Mouse (Mus musculus): ENCODE data around the gene Plekhm2. TPM values are rescaled to one million over a fixed set of nuclear protein-coding genes. Genes with fewer than 3 reads are reported as not detected.

Gene Plekhm2
- polyA plus RNA-seq, 1 experiment from 2014 or later: 6.1 TPM

DNA sequence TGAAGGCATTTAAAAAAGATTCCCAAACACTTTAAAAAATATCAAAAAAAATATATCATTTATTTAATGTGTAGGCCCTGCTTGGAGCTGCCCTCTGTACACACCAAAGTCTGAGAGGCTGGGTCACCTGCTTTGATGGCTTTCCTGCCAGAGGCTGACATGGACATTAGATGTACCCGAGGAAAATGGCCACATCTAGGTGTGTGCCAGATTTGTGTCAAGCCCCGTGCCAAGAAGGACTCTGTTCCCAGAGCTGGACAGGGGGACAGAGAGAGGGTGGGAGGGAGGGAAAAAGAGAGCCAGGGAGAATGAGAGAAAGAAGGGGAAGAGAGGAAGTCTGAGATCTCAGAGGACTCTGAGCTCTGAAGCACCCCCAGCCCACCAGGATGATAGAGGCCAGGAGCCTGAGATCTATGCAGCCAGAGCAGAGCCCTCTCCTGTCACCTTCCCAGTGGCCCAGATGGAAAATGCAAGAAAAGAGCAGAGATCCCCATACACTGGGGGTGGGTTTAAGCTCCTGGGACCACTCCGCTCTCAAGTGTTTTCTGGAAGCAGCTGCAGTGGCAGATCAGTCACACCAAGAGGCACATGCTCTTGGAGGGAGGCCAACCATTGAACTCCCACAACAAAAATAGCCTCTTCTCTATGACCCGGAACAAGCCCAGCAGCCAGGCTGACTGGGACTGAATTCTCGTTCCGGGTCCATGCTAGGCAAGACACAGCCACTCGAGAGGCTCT, 21.4 kb downstream of the Plekhm2 start:
- Histone ChIP-seq H3K27ac (replicated peaks) (no peak overlapping the region), H3K36me3 (peaks cover 37% of the 10 kb centered on the region)
- WGBS: 78% methylated on average over 7 of the region's 7 CpGs

DNA sequence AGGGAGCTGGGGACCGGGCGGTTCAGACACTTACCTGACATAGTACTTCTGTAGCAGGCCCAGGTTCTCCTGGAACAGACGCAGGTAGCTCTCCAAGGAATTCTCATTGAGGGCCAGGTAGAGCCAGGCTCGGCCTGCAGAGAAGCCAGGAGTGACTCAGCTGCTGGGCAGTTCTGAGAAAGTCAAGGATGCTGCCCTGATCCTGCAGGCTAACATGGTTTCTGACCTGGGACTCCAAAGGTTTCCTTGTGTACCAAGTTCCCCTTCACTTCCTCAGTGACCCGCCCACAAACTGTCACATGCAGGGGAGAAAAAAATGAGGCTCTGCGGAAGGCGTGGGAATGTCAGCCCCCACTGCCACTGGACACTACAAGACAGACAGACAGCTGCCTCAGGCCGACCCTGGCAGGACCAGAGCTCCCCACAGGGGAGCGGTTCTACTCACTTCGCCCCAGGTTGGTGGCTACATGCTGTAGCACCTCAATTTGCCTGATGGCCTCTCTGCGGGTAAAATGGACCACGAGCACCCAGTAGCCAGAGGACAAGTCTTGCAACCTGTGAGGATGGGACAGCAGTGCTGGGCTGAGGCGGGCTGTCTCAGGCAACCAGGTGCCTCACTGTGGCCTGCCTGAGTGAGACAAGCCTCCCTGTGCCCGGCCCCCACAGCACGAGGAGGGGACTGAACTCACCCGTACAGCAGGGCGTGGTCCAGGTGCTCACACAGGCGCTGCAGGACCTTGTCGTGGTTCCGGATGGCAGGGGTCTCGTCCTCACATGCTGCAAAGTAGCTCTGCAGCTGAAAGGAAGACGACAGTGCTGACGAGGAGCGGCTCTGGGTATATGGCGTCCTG, 22.5 kb downstream of the Plekhm2 start:
- Histone ChIP-seq H3K4me3 (no peak overlapping the region), H3K27ac (replicated peaks) (no peak overlapping the region), H3K27me3 (no peaks in the 10 kb centered on the region), H3K36me3 (peaks cover 46% of the 10 kb centered on the region), H3K4me2 (replicated peaks) (no peak overlapping the region), H3K4me1 (peaks cover 5% of the 10 kb centered on the region; the same call in 1 of the 2 replicates), H3K9me3 (no peaks in the 10 kb centered on the region), H3K9ac (replicated peaks) (no peak overlapping the region)
- WGBS: 88% methylated on average over 25 of the region's 25 CpGs
- ATAC-seq (ENCODE audit: low FRiP score, low read depth): no peak

More for the DNA sequence above, 21.4 kb downstream of the Plekhm2 start:
- no peak for ATAC-seq (ENCODE audit: low FRiP score, low read depth)
- Histone ChIP-seq H3K4me3 (no peak overlapping the region), H3K9ac (replicated peaks) (no peak overlapping the region), H3K27me3 (no peaks in the 10 kb centered on the region), H3K9me3 (no peaks in the 10 kb centered on the region), H3K4me2 (replicated peaks) (no peak overlapping the region), H3K4me1 (peaks cover 5% of the 10 kb centered on the region; the same call in 1 of the 2 replicates)

DNA sequence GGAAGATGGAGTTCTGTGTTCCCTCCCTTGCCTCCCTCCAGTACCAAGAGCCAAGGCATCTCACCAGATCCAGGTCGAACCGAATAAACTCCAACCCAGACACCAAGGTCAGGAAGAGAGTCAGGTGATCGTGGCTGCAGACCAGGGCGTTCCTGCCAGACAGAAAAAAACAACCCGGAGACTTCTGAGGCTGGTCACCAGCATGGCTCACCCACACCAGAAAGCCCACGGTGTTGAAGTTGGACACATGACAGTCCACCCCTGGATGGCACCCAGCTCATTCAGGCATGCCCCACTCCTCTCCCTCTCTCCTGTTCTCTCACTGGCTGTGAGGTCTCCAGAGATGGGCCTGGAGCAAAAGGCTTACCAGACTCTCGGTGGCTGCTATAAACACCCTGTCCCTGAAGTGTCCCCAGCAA, 23.3 kb downstream of the Plekhm2 start:
- H3K9ac ChIP-seq (replicated peaks): no peak overlapping the region
- H3K4me3 ChIP-seq: no peak overlapping the region
- H3K27me3 ChIP-seq: no peaks in the 10 kb centered on the region
- ATAC-seq (ENCODE audit: low FRiP score, low read depth): no peak
- H3K4me1 ChIP-seq: peaks cover 5% of the 10 kb centered on the region; the same call in 1 of the 2 replicates
- H3K36me3 ChIP-seq: peaks cover 55% of the 10 kb centered on the region
- 93% methylated on average over 7 of the region's 7 CpGs for WGBS
- no peak overlapping the region for H3K27ac ChIP-seq (replicated peaks)
- H3K4me2 ChIP-seq (replicated peaks): no peak overlapping the region
- no peaks in the 10 kb centered on the region for H3K9me3 ChIP-seq

DNA sequence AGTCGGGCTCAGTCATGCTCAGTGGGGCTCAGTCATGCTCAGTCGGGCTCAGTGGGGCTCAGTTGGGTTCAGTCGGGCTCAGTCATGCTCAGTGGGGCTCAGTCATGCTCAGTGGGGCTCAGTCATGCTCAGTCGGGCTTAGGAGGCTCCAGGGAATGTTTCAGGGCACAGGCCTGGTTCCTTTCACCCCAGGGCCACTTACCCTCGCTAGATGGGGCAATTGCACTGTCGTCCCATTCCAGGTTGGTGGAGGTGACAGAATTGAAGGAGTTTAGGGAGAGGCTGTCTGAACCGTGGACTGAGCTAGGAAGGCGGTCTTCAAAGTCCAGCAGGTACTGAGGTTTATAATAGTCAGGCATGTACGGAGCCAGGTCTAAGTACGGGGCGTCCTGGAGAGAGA, 25.2 kb downstream of the Plekhm2 start:
- Histone ChIP-seq H3K4me1 (peaks cover 5% of the 10 kb centered on the region; the same call in 1 of the 2 replicates), H3K27ac (replicated peaks) (no peak overlapping the region), H3K9me3 (no peaks in the 10 kb centered on the region), H3K4me2 (replicated peaks) (no peak overlapping the region), H3K36me3 (peaks cover 64% of the 10 kb centered on the region), H3K4me3 (no peak overlapping the region), H3K27me3 (no peaks in the 10 kb centered on the region), H3K9ac (replicated peaks) (no peak overlapping the region)
- WGBS: 57% methylated on average over 11 of the region's 11 CpGs
- no peak for ATAC-seq (ENCODE audit: low FRiP score, low read depth)

DNA sequence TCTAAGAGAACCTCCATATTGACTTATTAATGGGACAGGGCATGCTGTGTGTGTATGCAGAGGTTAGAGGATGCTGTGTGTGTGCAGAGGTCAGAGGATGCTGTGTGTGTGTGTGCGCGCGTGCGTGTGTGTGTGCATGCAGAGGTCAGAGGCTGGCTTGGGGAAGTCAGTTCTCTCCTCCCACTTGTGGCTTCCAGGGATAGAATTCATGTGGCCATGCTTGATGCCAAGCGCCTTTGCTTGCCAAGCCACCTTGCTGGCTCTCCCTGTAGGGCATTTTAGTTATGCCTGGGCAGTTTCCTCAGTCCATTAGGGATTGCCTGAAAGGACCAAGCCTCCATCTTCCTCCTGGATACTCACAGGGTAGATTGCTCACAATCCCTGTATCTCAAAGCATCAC, 28.0 kb downstream of the Plekhm2 start:
- Histone ChIP-seq H3K36me3 (peaks cover 80% of the 10 kb centered on the region), H3K9me3 (no peaks in the 10 kb centered on the region), H3K27me3 (no peaks in the 10 kb centered on the region), H3K4me3 (no peak overlapping the region), H3K27ac (replicated peaks) (no peak overlapping the region), H3K9ac (replicated peaks) (no peak overlapping the region), H3K4me1 (no peaks in the 10 kb centered on the region), H3K4me2 (replicated peaks) (no peak overlapping the region)
- 93% methylated on average over 5 of the region's 5 CpGs for WGBS
- ATAC-seq (ENCODE audit: low FRiP score, low read depth): no peak

GRCm38 (mm10) chr4:141635991-141636390, 28.7 kb downstream of the Plekhm2 start:
- H3K27me3 ChIP-seq: no peaks in the 10 kb centered on the region
- WGBS: 86% methylated on average over 9 of the region's 9 CpGs
- no peak for ATAC-seq (ENCODE audit: low FRiP score, low read depth)
- no peak overlapping the region for H3K9ac ChIP-seq (replicated peaks)
- no peaks in the 10 kb centered on the region for H3K4me1 ChIP-seq
- peaks cover 80% of the 10 kb centered on the region for H3K36me3 ChIP-seq
- no peak overlapping the region for H3K4me2 ChIP-seq (replicated peaks)
- no peak overlapping the region for H3K4me3 ChIP-seq
- H3K9me3 ChIP-seq: no peaks in the 10 kb centered on the region
- H3K27ac ChIP-seq (replicated peaks): no peak overlapping the region

- Histone ChIP-seq H3K9ac (replicated peaks) (no peak overlapping the region), H3K27me3 (no peaks in the 10 kb centered on the region), H3K4me2 (replicated peaks) (no peak overlapping the region), H3K27ac (replicated peaks) (no peak overlapping the region), H3K4me3 (no peak overlapping the region), H3K4me1 (no peaks in the 10 kb centered on the region), H3K36me3 (peaks cover 88% of the 10 kb centered on the region), H3K9me3 (no peaks in the 10 kb centered on the region)
- 97% methylated on average over 21 of the region's 21 CpGs for WGBS
- no peak for ATAC-seq (ENCODE audit: low FRiP score, low read depth)
Observed at GRCm38 (mm10) chr4:141632111-141632873, 32.4 kb downstream of the Plekhm2 start.

GRCm38 (mm10) chr4:141631250-141631649, 33.4 kb downstream of the Plekhm2 start:
- Histone ChIP-seq H3K4me1 (no peaks in the 10 kb centered on the region), H3K27ac (replicated peaks) (no peak overlapping the region), H3K4me3 (no peak overlapping the region), H3K9me3 (no peaks in the 10 kb centered on the region), H3K9ac (replicated peaks) (no peak overlapping the region), H3K36me3 (peaks cover 84% of the 10 kb centered on the region), H3K4me2 (replicated peaks) (no peak overlapping the region), H3K27me3 (no peaks in the 10 kb centered on the region)
- 94% methylated on average over 20 of the region's 20 CpGs for WGBS
- ATAC-seq (ENCODE audit: low FRiP score, low read depth): no peak

GRCm38 (mm10) chr4:141630021-141630420, 34.7 kb downstream of the Plekhm2 start:
- Histone ChIP-seq H3K9me3 (no peaks in the 10 kb centered on the region), H3K27me3 (no peaks in the 10 kb centered on the region), H3K4me2 (replicated peaks) (no peak overlapping the region), H3K4me3 (no peak overlapping the region), H3K27ac (replicated peaks) (no peak overlapping the region), H3K9ac (replicated peaks) (no peak overlapping the region), H3K4me1 (no peaks in the 10 kb centered on the region), H3K36me3 (peaks cover 89% of the 10 kb centered on the region)
- WGBS: 94% methylated on average over 11 of the region's 11 CpGs
- no peak for ATAC-seq (ENCODE audit: low FRiP score, low read depth)

DNA sequence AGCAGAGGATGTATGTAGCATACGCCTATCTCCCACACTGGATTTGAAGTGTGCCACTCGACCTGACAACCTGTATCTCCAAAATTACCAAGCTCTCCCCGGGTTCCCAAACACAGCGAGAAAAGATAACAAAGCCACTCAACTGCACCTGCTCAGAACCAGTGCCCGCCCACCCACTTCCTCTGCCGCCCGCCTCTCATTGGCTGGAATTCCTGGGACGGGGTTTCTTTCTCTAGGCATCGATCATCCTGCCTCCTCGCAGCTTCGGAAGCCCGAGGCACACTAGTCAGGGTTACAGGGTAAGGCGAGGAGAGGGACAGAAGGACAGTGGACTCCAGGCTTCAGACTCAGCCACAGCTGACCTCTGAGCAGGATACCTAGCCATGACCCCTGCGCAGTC, 36.0 kb downstream of the Plekhm2 start:
- H3K27me3 ChIP-seq: no peaks in the 10 kb centered on the region
- WGBS: 81% methylated on average over 14 of the region's 14 CpGs
- no peak overlapping the region for H3K4me3 ChIP-seq
- peaks cover 79% of the 10 kb centered on the region for H3K36me3 ChIP-seq
- no peak overlapping the region for H3K4me2 ChIP-seq (replicated peaks)
- no peak for ATAC-seq (ENCODE audit: low FRiP score, low read depth)
- H3K9me3 ChIP-seq: no peaks in the 10 kb centered on the region
- no peaks in the 10 kb centered on the region for H3K4me1 ChIP-seq
- no peak overlapping the region for H3K27ac ChIP-seq (replicated peaks)
- no peak overlapping the region for H3K9ac ChIP-seq (replicated peaks)

DNA sequence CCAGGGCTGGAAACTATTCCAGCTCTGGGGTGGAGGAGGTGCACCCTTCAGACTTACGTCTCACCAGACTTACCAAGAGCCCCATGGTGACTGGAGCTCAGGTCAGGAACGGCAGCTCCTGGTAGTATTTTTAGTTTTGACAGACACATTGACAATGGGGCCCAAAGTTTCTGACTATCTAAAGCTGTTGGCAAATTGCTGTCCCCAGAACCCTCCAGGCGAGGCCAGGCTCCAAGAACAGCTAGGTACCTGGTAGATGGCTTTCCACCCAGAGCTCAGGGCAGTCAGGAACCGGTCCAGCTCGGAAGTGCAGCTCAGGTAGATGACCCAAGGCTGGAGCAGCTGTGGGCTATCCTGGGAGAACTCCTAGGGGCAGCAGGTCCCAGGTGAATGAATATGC, 37.2 kb downstream of the Plekhm2 start:
- Histone ChIP-seq H3K27ac (replicated peaks) (no peak overlapping the region), H3K4me2 (replicated peaks) (no peak overlapping the region), H3K27me3 (no peaks in the 10 kb centered on the region), H3K4me3 (no peak overlapping the region), H3K9ac (replicated peaks) (no peak overlapping the region), H3K36me3 (peaks cover 68% of the 10 kb centered on the region), H3K9me3 (no peaks in the 10 kb centered on the region), H3K4me1 (no peaks in the 10 kb centered on the region)
- ATAC-seq (ENCODE audit: low FRiP score, low read depth): no peak
- 89% methylated on average over 5 of the region's 5 CpGs for WGBS
